In genomic region chr1:155210011-155210763, GRCm38 (mm10) we compare ENCODE assay signal across 10 mouse cellular contexts. TPM values are rescaled to one million over a fixed set of nuclear protein-coding genes. Genes with fewer than 3 reads are reported as not detected.
DNase-seq lines count a peak whose midpoint lies in the region; ATAC-seq lines count a peak whose summit lies in the region.
"Had no signal": no experiment of that assay in that cellular context is flagged by ENCODE, and none has a peak within 500 bp of the region (broad histone marks: within the 10 kb centered on the region; RNA-seq: fewer than 3 reads in every experiment).

No protein-coding gene starts in this region.

- WGBS in heart, embryonic 11.5 days (ENCODE audit: insufficient replicate concordance) = 78% methylated on average over 11 of the region's 11 CpGs
- WGBS in hindbrain, embryonic 16.5 days = 47% methylated on average over 11 of the region's 11 CpGs

- no peaks in the 10 kb centered on the region for H3K27me3 ChIP-seq in heart, embryonic 11.5 days (ENCODE audit: control insufficient read depth, insufficient read depth, low read length)
- no peaks in the 10 kb centered on the region for H3K27me3 ChIP-seq in hindbrain, embryonic 16.5 days (replicated peaks; ENCODE audit: control insufficient read depth, insufficient read depth, low read length)

- H3K4me1 ChIP-seq in heart, embryonic 11.5 days (ENCODE audit: control insufficient read depth, insufficient read depth, low read length) = peaks cover 48% of the 10 kb centered on the region
- peaks cover 49% of the 10 kb centered on the region for H3K4me1 ChIP-seq in hindbrain, embryonic 16.5 days (ENCODE audit: control insufficient read depth, insufficient read depth, low read depth, low read length)

- no peak overlapping the region for H3K27ac ChIP-seq in heart, embryonic 11.5 days (ENCODE audit: low read depth, low read length)
- peak overlapping the region; percentile 37 for H3K27ac ChIP-seq in hindbrain, embryonic 16.5 days (ENCODE audit: low read depth, low read length)

- H3K4me2 ChIP-seq in heart, embryonic 11.5 days = no peak overlapping the region
- H3K4me2 ChIP-seq in hindbrain, embryonic 16.5 days (ENCODE audit: low read length) = no peak overlapping the region

- H3K4me3 ChIP-seq in heart, embryonic 11.5 days (ENCODE audit: low read depth, low read length) = no peak overlapping the region
- H3K4me3 ChIP-seq in hindbrain, embryonic 16.5 days (ENCODE audit: low read length) = no peak overlapping the region

- no peak overlapping the region for H3K9ac ChIP-seq in heart, embryonic 11.5 days (ENCODE audit: low read depth, low read length)
- H3K9ac ChIP-seq in hindbrain, embryonic 16.5 days (ENCODE audit: low read depth, low read length) = no peak overlapping the region; the same call in 1 of the 2 replicates

- peak; percentile 98 for DNase-seq in heart, adult 11 months
- peak; percentile 80 for DNase-seq in cerebellum, adult 11-12 months
- peak; percentile 55 to 85 for DNase-seq in gastrocnemius, adult 8-10 months (ENCODE audit: low spot score in 2 of 2)
- no peak for DNase-seq in natural killer cell, adult 2 months (ENCODE audit: low spot score in 2 of 2)
- DNase-seq in right cerebral cortex, postnatal 4 days = no peak
- no peak for DNase-seq in frontal cortex, postnatal 25 days (ENCODE audit: low spot score in 2 of 2)

- no peak for ATAC-seq in heart, embryonic 11.5 days (replicated peaks; ENCODE audit: insufficient number of reproducible peaks, low FRiP score, low TSS enrichment)
- ATAC-seq in hindbrain, embryonic 16.5 days = peak; percentile 78
- ATAC-seq: activated CD4-positive, CD25-positive, alpha-beta regulatory T cell, adult 4 months had no signal

- 0 out of 2 replicates have a peak, but pooled peaks cover 2% of the 10 kb centered on the region for H3K36me3 ChIP-seq in heart, embryonic 11.5 days (ENCODE audit: control insufficient read depth, insufficient read depth, low read length)
- H3K36me3 ChIP-seq in hindbrain, embryonic 16.5 days (ENCODE audit: control insufficient read depth, insufficient read depth, low read length) = no peaks in the 10 kb centered on the region; the same call in 1 of the 2 replicates

- H3K9me3 ChIP-seq in heart, embryonic 11.5 days (replicated peaks; ENCODE audit: control insufficient read depth, low read length) = no peaks in the 10 kb centered on the region
- H3K9me3 ChIP-seq in hindbrain, embryonic 16.5 days (ENCODE audit: control insufficient read depth, low read length) = no peaks in the 10 kb centered on the region

RNA-seq across cellular contexts. Expression of gene BC034090, which starts 34.1 kb away (rescaled TPM):
- polyA plus RNA-seq in heart, embryonic 11.5 days (2014; fragmentation: Nextera tagmentation; extraction: Ambion mirVana) = 3.9 and 5.4 TPM in 2 replicates
- 1 to 10 TPM in 2 of 4 experiments, under 1 TPM in 2; 0.32 to 1.5 (median 1.0) TPM for total RNA-seq in gastrocnemius, adult 8-10 months (2022)
- polyA plus RNA-seq in hindbrain, embryonic 16.5 days (2015; fragmentation: Nextera tagmentation; extraction: Ambion mirVana) = 6.0 and 6.1 TPM in 2 replicates
- total RNA-seq: neutrophil, adult 5-6 weeks had no signal

RNA-seq across cellular contexts. Expression of gene Stx6, which starts 51.7 kb away (rescaled TPM):
- 62.1 and 62.8 TPM in 2 replicates for polyA plus RNA-seq in heart, embryonic 11.5 days (2014; fragmentation: Nextera tagmentation; extraction: Ambion mirVana)
- total RNA-seq in gastrocnemius, adult 8-10 months (2022) = 10 to 100 TPM; 12.1 to 14.6 (median 13.0) TPM
- polyA plus RNA-seq in hindbrain, embryonic 16.5 days (2015; fragmentation: Nextera tagmentation; extraction: Ambion mirVana) = 82.9 and 93.7 TPM in 2 replicates

Comparison
In these comparisons a context has a peak if more than half of its experiments do, and no peak if none do; other contexts are left out.
1. DNase-seq: peak in heart, adult 11 months (single experiment), cerebellum, adult 11-12 months (single experiment) and gastrocnemius, adult 8-10 months (2 of 2); none in natural killer cell, adult 2 months (0 of 2), right cerebral cortex, postnatal 4 days (single experiment) and frontal cortex, postnatal 25 days (0 of 2).